Mouse (Mus musculus): Measurements from ENCODE around the gene Nutf2. TPM values are rescaled to one million over a fixed set of nuclear protein-coding genes. Genes with fewer than 3 reads are reported as not detected.
A peak's percentile ranks its signal among the peaks of the same experiment; 100 is the strongest.

Nutf2 gene
- total RNA-seq, 1 experiment: 242 TPM

GRCm38 (mm10) chr8:105813241-105813640, 47.1 kb upstream of the Nutf2 start:
- Histone ChIP-seq H3K4me3 (ENCODE audit: insufficient read depth in 1 of 2, low read depth in 1 of 2, low read length in 2 of 2, poor library complexity in 1 of 2, severe bottlenecking in 1 of 2) (no peak overlapping the region), H3K9ac (ENCODE audit: insufficient read depth, low read depth, low read length, poor library complexity, severe bottlenecking) (no peak overlapping the region), H3K9me3 (ENCODE audit: control insufficient read depth, insufficient read depth, low read depth, low read length) (no peaks in the 10 kb centered on the region), H3K4me1 (ENCODE audit: control insufficient read depth in 2 of 2, insufficient read depth in 2 of 2, low read length in 2 of 2, poor library complexity in 1 of 2) (no peaks in the 10 kb centered on the region), H3K27ac (ENCODE audit: insufficient read depth, low read depth, low read length, poor library complexity, severe bottlenecking) (no peak overlapping the region), H3K36me3 (ENCODE audit: control insufficient read depth, insufficient read depth, low read length, poor library complexity, severe bottlenecking) (peaks cover 2% of the 10 kb centered on the region; the same call in 1 of the 2 replicates)
- in situ Hi-C loops (cut with MboI; ENCODE audit: low sequenced_read_pairs in 2 of 2, unreplicated experiment in 2 of 2): no loop called here
- TF ChIP-seq HCFC1 (IDR thresholded peaks at IDR 0.05; ENCODE audit: borderline replicate concordance, insufficient read depth, low read length) (no peak), ZNF384 (IDR thresholded peaks at IDR 0.05; ENCODE audit: low read depth, low read length) (no peak), CHD2 (IDR thresholded peaks at IDR 0.05; ENCODE audit: low read depth, low read length) (no peak), MAFK (IDR thresholded peaks at IDR 0.05; ENCODE audit: insufficient read depth, low read depth, low read length) (no peak), ZC3H11A (IDR thresholded peaks at IDR 0.05; ENCODE audit: borderline replicate concordance, low read depth, low read length) (no peak)
- DNase-seq (ENCODE audit: low read depth, low spot score): no peak

DNA sequence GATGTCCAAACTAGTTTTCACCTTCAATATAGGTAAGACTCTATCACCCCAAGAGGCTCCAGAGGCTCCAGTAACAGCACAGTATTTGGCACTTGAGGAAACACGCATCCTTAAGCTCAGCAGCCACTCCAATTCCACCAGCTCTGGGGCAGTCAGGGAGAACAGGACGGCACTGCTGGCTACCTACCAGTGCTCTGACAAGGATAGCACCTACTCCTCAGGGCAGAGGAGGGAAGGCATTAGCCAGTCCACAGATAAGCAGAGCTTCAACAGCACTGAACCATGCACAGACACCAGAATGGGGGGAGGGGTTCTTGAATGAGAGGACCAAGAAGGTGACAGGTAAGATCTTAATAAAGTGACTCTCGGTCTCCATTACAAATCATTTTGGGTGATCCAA, 40.7 kb upstream of the Nutf2 start:
- Histone ChIP-seq H3K4me1 (ENCODE audit: control insufficient read depth in 2 of 2, insufficient read depth in 2 of 2, low read length in 2 of 2, poor library complexity in 1 of 2) (peaks cover 0 to 2% of the 10 kb centered on the region in 2 experiments; a peak in 1 of 4 replicates), H3K27ac (ENCODE audit: insufficient read depth, low read depth, low read length, poor library complexity, severe bottlenecking) (no peak overlapping the region), H3K4me3 (ENCODE audit: insufficient read depth in 1 of 2, low read depth in 1 of 2, low read length in 2 of 2, poor library complexity in 1 of 2, severe bottlenecking in 1 of 2) (no peak overlapping the region), H3K9ac (ENCODE audit: insufficient read depth, low read depth, low read length, poor library complexity, severe bottlenecking) (no peak overlapping the region), H3K36me3 (ENCODE audit: control insufficient read depth, insufficient read depth, low read length, poor library complexity, severe bottlenecking) (peaks cover 8% of the 10 kb centered on the region; the same call in 1 of the 2 replicates), H3K9me3 (ENCODE audit: control insufficient read depth, insufficient read depth, low read depth, low read length) (no peaks in the 10 kb centered on the region)
- no peak for DNase-seq (ENCODE audit: low read depth, low spot score)
- TF ChIP-seq MAFK (IDR thresholded peaks at IDR 0.05; ENCODE audit: insufficient read depth, low read depth, low read length) (no peak), ZC3H11A (IDR thresholded peaks at IDR 0.05; ENCODE audit: borderline replicate concordance, low read depth, low read length) (no peak), ZNF384 (IDR thresholded peaks at IDR 0.05; ENCODE audit: low read depth, low read length) (no peak), HCFC1 (IDR thresholded peaks at IDR 0.05; ENCODE audit: borderline replicate concordance, insufficient read depth, low read length) (no peak), CHD2 (IDR thresholded peaks at IDR 0.05; ENCODE audit: low read depth, low read length) (no peak)
- in situ Hi-C loops (cut with MboI; ENCODE audit: low sequenced_read_pairs in 2 of 2, unreplicated experiment in 2 of 2): no loop called here

- H3K27ac ChIP-seq (ENCODE audit: insufficient read depth, low read depth, low read length, poor library complexity, severe bottlenecking): no peak overlapping the region
- peaks cover 8% of the 10 kb centered on the region; the same call in 1 of the 2 replicates for H3K36me3 ChIP-seq (ENCODE audit: control insufficient read depth, insufficient read depth, low read length, poor library complexity, severe bottlenecking)
- H3K4me1 ChIP-seq (ENCODE audit: control insufficient read depth in 2 of 2, insufficient read depth in 2 of 2, low read length in 2 of 2, poor library complexity in 1 of 2): peaks cover 0 to 7% of the 10 kb centered on the region in 2 experiments; a peak in 1 of 4 replicates
- no peak overlapping the region for H3K9ac ChIP-seq (ENCODE audit: insufficient read depth, low read depth, low read length, poor library complexity, severe bottlenecking)
- TF ChIP-seq CHD2 (IDR thresholded peaks at IDR 0.05; ENCODE audit: low read depth, low read length) (no peak), HCFC1 (IDR thresholded peaks at IDR 0.05; ENCODE audit: borderline replicate concordance, insufficient read depth, low read length) (no peak), MAFK (IDR thresholded peaks at IDR 0.05; ENCODE audit: insufficient read depth, low read depth, low read length) (no peak), ZC3H11A (IDR thresholded peaks at IDR 0.05; ENCODE audit: borderline replicate concordance, low read depth, low read length) (no peak), ZNF384 (IDR thresholded peaks at IDR 0.05; ENCODE audit: low read depth, low read length) (no peak)
- no peak for DNase-seq (ENCODE audit: low read depth, low spot score)
- no peak overlapping the region for H3K4me3 ChIP-seq (ENCODE audit: insufficient read depth in 1 of 2, low read depth in 1 of 2, low read length in 2 of 2, poor library complexity in 1 of 2, severe bottlenecking in 1 of 2)
- no peaks in the 10 kb centered on the region for H3K9me3 ChIP-seq (ENCODE audit: control insufficient read depth, insufficient read depth, low read depth, low read length)
- in situ Hi-C loops (cut with MboI; ENCODE audit: low sequenced_read_pairs in 2 of 2, unreplicated experiment in 2 of 2): no loop called here
Measured at GRCm38 (mm10) chr8:105820925-105821324, 39.5 kb upstream of the Nutf2 start.

GRCm38 (mm10) chr8:105825506-105825905, 34.9 kb upstream of the Nutf2 start:
- no peak for DNase-seq (ENCODE audit: low read depth, low spot score)
- no peak for TF ChIP-seq CHD2 (IDR thresholded peaks at IDR 0.05; ENCODE audit: low read depth, low read length)
- no peak for TF ChIP-seq MAFK (IDR thresholded peaks at IDR 0.05; ENCODE audit: insufficient read depth, low read depth, low read length)
- TF ChIP-seq ZNF384 (IDR thresholded peaks at IDR 0.05; ENCODE audit: low read depth, low read length): no peak
- no peak for TF ChIP-seq ZC3H11A (IDR thresholded peaks at IDR 0.05; ENCODE audit: borderline replicate concordance, low read depth, low read length)
- no peak for TF ChIP-seq HCFC1 (IDR thresholded peaks at IDR 0.05; ENCODE audit: borderline replicate concordance, insufficient read depth, low read length)
- Histone ChIP-seq H3K9ac (ENCODE audit: insufficient read depth, low read depth, low read length, poor library complexity, severe bottlenecking) (no peak overlapping the region), H3K4me3 (ENCODE audit: insufficient read depth in 1 of 2, low read depth in 1 of 2, low read length in 2 of 2, poor library complexity in 1 of 2, severe bottlenecking in 1 of 2) (0 out of 4 replicates have a peak overlapping the region, but pooled peaks of 1 of the 2 experiments have one; percentile 13), H3K4me1 (ENCODE audit: control insufficient read depth in 2 of 2, insufficient read depth in 2 of 2, low read length in 2 of 2, poor library complexity in 1 of 2) (peaks cover 0 to 7% of the 10 kb centered on the region in 2 experiments; a peak in 1 of 4 replicates), H3K27ac (ENCODE audit: insufficient read depth, low read depth, low read length, poor library complexity, severe bottlenecking) (no peak overlapping the region), H3K36me3 (ENCODE audit: control insufficient read depth, insufficient read depth, low read length, poor library complexity, severe bottlenecking) (peaks cover 8% of the 10 kb centered on the region; the same call in 1 of the 2 replicates), H3K9me3 (ENCODE audit: control insufficient read depth, insufficient read depth, low read depth, low read length) (no peaks in the 10 kb centered on the region)
- in situ Hi-C loops (cut with MboI; ENCODE audit: low sequenced_read_pairs in 2 of 2, unreplicated experiment in 2 of 2): no loop called here

Data from ES-E14 (cell line).